Mouse (Mus musculus): Measurements from ENCODE around the gene Slc6a16. TPM values are rescaled to one million over a fixed set of nuclear protein-coding genes. Genes with fewer than 3 reads are reported as not detected.
A peak's percentile ranks its signal among the peaks of the same experiment; 100 is the strongest.

The Slc6a16 gene
- polyA plus RNA-seq, 1 experiment from 2014 or later = 0.18 TPM

DNA sequence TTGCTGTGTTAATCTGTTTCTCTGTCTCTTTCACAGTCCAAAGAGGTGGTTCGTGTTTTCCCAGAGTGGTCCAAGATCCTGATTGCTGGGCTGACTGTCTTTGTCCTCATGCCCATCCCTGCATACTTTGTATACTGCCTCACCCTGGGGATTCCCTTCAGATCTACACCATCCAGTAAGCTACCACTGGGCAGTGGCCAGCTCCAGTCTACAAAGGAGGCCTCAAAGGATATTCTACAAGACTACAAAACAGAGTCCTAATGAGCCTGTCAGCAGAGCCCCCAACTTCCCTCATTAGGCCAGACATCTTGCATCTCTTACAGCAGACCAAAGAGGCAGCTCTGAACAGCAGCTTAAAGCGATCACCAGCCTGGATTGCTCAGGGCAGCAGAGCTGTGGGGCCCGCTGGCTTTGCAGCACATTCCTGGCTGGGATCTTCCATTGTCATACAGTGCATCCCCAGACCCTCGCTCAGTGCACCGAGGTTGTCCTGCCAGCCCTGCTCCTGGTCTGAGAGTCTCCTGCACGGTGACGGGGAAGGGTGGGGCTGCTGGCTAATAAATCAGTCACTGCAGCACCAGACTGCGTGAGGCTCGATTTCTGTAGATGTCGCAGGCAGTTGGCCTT is 32.0 kb downstream of the Slc6a16 start:
- no peak for TF ChIP-seq CTCF (IDR thresholded peaks at IDR 0.05; ENCODE audit: low read depth)
- no peak overlapping the region for H3K9ac ChIP-seq (ENCODE audit: low read depth, low read length)
- no peaks in the 10 kb centered on the region for H3K9me3 ChIP-seq (replicated peaks; ENCODE audit: low read length)
- H3K4me1 ChIP-seq (replicated peaks; ENCODE audit: insufficient read depth, low read length) = no peaks in the 10 kb centered on the region
- no peak overlapping the region for H3K27ac ChIP-seq
- WGBS = 30% methylated on average over 10 of the region's 10 CpGs
- ATAC-seq (replicated peaks; ENCODE audit: low FRiP score, low read depth) (no peak), DNase-seq (ENCODE audit: low spot score) (no peak)
- H3K4me2 ChIP-seq (ENCODE audit: low read length) = no peak overlapping the region
- no peak overlapping the region for H3K4me3 ChIP-seq (replicated peaks; ENCODE audit: low read depth, low read length)
- no peaks in the 10 kb centered on the region for H3K27me3 ChIP-seq (ENCODE audit: insufficient read depth, low read length)
- H3K36me3 ChIP-seq (ENCODE audit: insufficient read depth, low read length) = no peaks in the 10 kb centered on the region

GRCm38 (mm10) chr7:45273672-45274071 is 32.8 kb downstream of the Slc6a16 start:
- DNase-seq (ENCODE audit: low spot score) (no peak), ATAC-seq (replicated peaks; ENCODE audit: low FRiP score, low read depth) (no peak)
- Histone ChIP-seq H3K9me3 (replicated peaks; ENCODE audit: low read length) (no peaks in the 10 kb centered on the region), H3K27ac (no peak overlapping the region), H3K4me3 (replicated peaks; ENCODE audit: low read depth, low read length) (no peak overlapping the region), H3K36me3 (ENCODE audit: insufficient read depth, low read length) (no peaks in the 10 kb centered on the region), H3K4me1 (replicated peaks; ENCODE audit: insufficient read depth, low read length) (no peaks in the 10 kb centered on the region), H3K4me2 (ENCODE audit: low read length) (no peak overlapping the region), H3K27me3 (ENCODE audit: insufficient read depth, low read length) (no peaks in the 10 kb centered on the region), H3K9ac (ENCODE audit: low read depth, low read length) (no peak overlapping the region)
- 87% methylated on average over 8 of the region's 8 CpGs for WGBS
- no peak for TF ChIP-seq CTCF (IDR thresholded peaks at IDR 0.05; ENCODE audit: low read depth)

- peak; percentile 80 for ATAC-seq (replicated peaks; ENCODE audit: low FRiP score, low read depth)
- no peak within 1 kb of the TSS for H3K9ac ChIP-seq (ENCODE audit: low read depth, low read length)
- 7% methylated on average over 44 of the region's 44 CpGs for WGBS
Measured at GRCm38 (mm10) chr7:45277136-45277760, 36.4 kb downstream of the Slc6a16 start, which contains the start of gene Slc6a21. Gene Slc6a21 (plus strand): TSS chr7:45277513.

GRCm38 (mm10) chr7:45286486-45286885 is 45.6 kb downstream of the Slc6a16 start:
- Histone ChIP-seq H3K36me3 (ENCODE audit: insufficient read depth, low read length) (no peaks in the 10 kb centered on the region), H3K27ac (no peak overlapping the region), H3K4me3 (replicated peaks; ENCODE audit: low read depth, low read length) (no peak overlapping the region), H3K27me3 (ENCODE audit: insufficient read depth, low read length) (no peaks in the 10 kb centered on the region), H3K9me3 (replicated peaks; ENCODE audit: low read length) (no peaks in the 10 kb centered on the region), H3K9ac (ENCODE audit: low read depth, low read length) (no peak overlapping the region), H3K4me1 (replicated peaks; ENCODE audit: insufficient read depth, low read length) (no peaks in the 10 kb centered on the region), H3K4me2 (ENCODE audit: low read length) (no peak overlapping the region)
- no peak for TF ChIP-seq CTCF (IDR thresholded peaks at IDR 0.05; ENCODE audit: low read depth)
- WGBS = 85% methylated on average over 13 of the region's 13 CpGs
- ATAC-seq (replicated peaks; ENCODE audit: low FRiP score, low read depth) (no peak), DNase-seq (ENCODE audit: low spot score) (no peak)

More at GRCm38 (mm10) chr7:45277136-45277760, 36.4 kb downstream of the Slc6a16 start, which contains the start of gene Slc6a21:
- no peaks in the 10 kb centered on the region for H3K36me3 ChIP-seq (ENCODE audit: insufficient read depth, low read length)
- H3K27me3 ChIP-seq (ENCODE audit: insufficient read depth, low read length) = no peaks in the 10 kb centered on the region
- peak; percentile 80 for TF ChIP-seq CTCF (IDR thresholded peaks at IDR 0.05; ENCODE audit: low read depth)
- DNase-seq (ENCODE audit: low spot score) = peak; percentile 55
- peak within 1 kb of the TSS; percentile 30 for H3K4me3 ChIP-seq (replicated peaks; ENCODE audit: low read depth, low read length)
- no peaks in the 10 kb centered on the region for H3K4me1 ChIP-seq (replicated peaks; ENCODE audit: insufficient read depth, low read length)
- no peak within 1 kb of the TSS for H3K27ac ChIP-seq
- peak within 1 kb of the TSS; percentile 58 for H3K4me2 ChIP-seq (ENCODE audit: low read length)
- H3K9me3 ChIP-seq (replicated peaks; ENCODE audit: low read length) = no peaks in the 10 kb centered on the region

DNA sequence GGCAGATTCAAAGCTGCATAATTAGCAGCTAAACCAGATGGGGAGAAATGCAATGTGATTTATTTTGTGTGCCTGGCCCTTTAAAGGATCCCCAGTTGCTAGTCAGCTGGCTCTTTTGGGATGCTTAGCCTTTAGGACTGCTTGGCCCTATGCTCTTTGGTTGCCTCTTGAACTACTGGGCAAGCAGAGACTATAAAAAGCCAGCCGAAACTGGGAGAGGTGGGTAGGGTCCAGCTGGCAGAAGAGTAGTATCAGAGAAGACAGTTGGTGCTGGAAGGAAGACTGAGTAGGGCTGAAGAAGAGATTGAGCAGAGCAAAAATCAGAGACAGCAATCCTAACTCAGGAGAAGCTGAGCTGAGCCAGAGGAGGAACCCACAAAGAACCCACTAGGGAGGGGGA is 55.7 kb downstream of the Slc6a16 start:
- H3K4me2 ChIP-seq (ENCODE audit: low read length) = no peak overlapping the region
- H3K27ac ChIP-seq = no peak overlapping the region
- H3K4me1 ChIP-seq (replicated peaks; ENCODE audit: insufficient read depth, low read length) = no peaks in the 10 kb centered on the region
- ATAC-seq (replicated peaks; ENCODE audit: low FRiP score, low read depth) (no peak), DNase-seq (ENCODE audit: low spot score) (no peak)
- WGBS = 46% methylated on average over 1 of the region's 1 CpGs
- H3K27me3 ChIP-seq (ENCODE audit: insufficient read depth, low read length) = no peaks in the 10 kb centered on the region
- H3K9ac ChIP-seq (ENCODE audit: low read depth, low read length) = no peak overlapping the region
- H3K4me3 ChIP-seq (replicated peaks; ENCODE audit: low read depth, low read length) = no peak overlapping the region
- no peaks in the 10 kb centered on the region for H3K36me3 ChIP-seq (ENCODE audit: insufficient read depth, low read length)
- H3K9me3 ChIP-seq (replicated peaks; ENCODE audit: low read length) = no peaks in the 10 kb centered on the region
- no peak for TF ChIP-seq CTCF (IDR thresholded peaks at IDR 0.05; ENCODE audit: low read depth)

DNA sequence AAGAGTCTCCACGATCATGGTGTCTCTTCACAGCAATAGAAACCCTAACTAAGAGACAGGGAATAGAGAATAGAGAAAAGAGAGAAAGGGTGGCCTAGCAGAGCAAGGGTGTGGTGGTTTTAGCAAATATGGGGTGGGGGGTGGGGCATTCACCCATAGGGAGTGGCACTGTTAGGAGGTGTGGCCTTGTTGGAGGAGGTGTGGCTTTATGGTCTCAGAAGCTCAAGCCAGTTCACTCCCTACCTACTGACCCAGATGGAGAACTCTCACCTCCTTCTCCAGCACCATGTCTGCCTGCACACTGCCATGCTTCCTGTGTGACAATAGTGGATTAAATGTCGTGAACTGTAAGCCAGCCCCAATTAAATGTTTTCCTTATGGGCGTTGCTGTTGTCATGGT is 56.7 kb downstream of the Slc6a16 start:
- ATAC-seq (replicated peaks; ENCODE audit: low FRiP score, low read depth) = no peak
- 53% methylated on average over 3 of the region's 3 CpGs for WGBS

More for the DNA sequence above, 56.7 kb downstream of the Slc6a16 start:
- Histone ChIP-seq H3K36me3 (ENCODE audit: insufficient read depth, low read length) (no peaks in the 10 kb centered on the region), H3K27ac (no peak overlapping the region), H3K4me2 (ENCODE audit: low read length) (no peak overlapping the region), H3K9ac (ENCODE audit: low read depth, low read length) (no peak overlapping the region), H3K9me3 (replicated peaks; ENCODE audit: low read length) (no peaks in the 10 kb centered on the region), H3K27me3 (ENCODE audit: insufficient read depth, low read length) (no peaks in the 10 kb centered on the region), H3K4me3 (replicated peaks; ENCODE audit: low read depth, low read length) (no peak overlapping the region), H3K4me1 (replicated peaks; ENCODE audit: insufficient read depth, low read length) (no peaks in the 10 kb centered on the region)
- TF ChIP-seq CTCF (IDR thresholded peaks at IDR 0.05; ENCODE audit: low read depth) = no peak
- DNase-seq (ENCODE audit: low spot score) = no peak
